Mouse (Mus musculus): ENCODE data around the gene C8a. TPM values are rescaled to one million over a fixed set of nuclear protein-coding genes. Genes with fewer than 3 reads are reported as not detected.

The C8a gene
- 0.33 and 1.4 TPM in 2 replicates for polyA plus RNA-seq (2015; fragmentation: Nextera tagmentation; extraction: Ambion mirVana)

GRCm38 (mm10) chr4:104876323-104876722, at the start of gene C8a:
C8a (minus strand) TSS chr4:104876398.

DNA sequence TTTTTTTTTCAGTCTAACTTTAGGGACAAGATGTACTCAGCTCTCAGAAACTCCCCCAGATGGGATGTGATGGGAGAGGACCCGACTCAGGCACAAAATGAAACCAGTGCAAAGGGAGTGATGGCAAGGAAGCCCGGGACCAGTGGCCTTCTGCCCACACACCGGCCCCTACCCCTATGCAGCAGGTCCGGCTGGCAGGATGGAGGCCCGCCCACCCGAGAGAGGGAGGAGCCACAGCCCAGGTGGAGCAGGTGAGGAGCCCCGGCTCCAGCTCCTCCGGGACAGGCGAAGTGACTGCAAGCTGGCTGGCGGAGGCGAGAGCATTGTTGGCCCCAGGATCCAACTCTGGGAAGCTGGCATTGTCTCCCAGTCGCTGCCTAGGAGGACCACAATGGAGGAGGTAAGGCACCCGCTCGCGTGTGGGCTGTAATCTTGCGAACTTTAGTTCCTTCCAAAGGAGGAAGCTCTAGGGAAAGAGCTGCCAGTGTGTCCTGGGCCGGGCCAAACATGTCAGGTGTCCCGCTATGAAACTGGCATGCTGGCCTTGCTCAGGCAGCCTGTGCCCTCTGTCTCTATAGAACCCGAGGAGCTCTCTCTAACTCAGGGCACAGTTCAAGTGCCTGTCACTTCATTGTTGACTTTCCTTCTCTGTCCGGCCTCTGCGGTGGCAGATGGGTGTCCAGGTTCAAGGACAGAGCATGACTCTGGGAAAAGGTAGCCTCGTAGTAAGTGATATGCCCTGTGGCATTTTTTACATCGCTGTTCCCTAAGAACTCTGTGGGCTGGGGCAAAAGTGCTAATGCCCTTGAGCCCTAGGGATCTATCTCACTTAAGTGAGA, 37.3 kb upstream of the C8a start, which contains the start of gene Fyb2:
Gene Fyb2, plus strand, starts transcription at position 166 of the 839 bp plus-strand sequence.

GRCm38 (mm10) chr4:104857029-104857428, 19.2 kb downstream of the C8a start, which contains the start of gene Gm17662:
Gm17662 (plus strand) TSS chr4:104857329.

GRCm38 (mm10) chr4:104766065-104766464, 110.1 kb downstream of the C8a start, which contains the start of gene C8b:
C8b (plus strand) TSS chr4:104766317.

Other genes with a start within 250 kb of the C8a start
- gene C8b, start 110.1 kb downstream of the C8a start, polyA plus RNA-seq (2015; fragmentation: Nextera tagmentation; extraction: Ambion mirVana): 1.4 and 2.7 TPM in 2 replicates
- not detected in 2 replicates for gene Gm17662, start 19.1 kb downstream of the C8a start, polyA plus RNA-seq (2015; fragmentation: Nextera tagmentation; extraction: Ambion mirVana)
- gene Fyb2, start 37.1 kb upstream of the C8a start, polyA plus RNA-seq (2015; fragmentation: Nextera tagmentation; extraction: Ambion mirVana): 0.05 and 0.26 TPM in 2 replicates
- gene Prkaa2, start 233.5 kb upstream of the C8a start, polyA plus RNA-seq (2015; fragmentation: Nextera tagmentation; extraction: Ambion mirVana): 1.8 TPM in 2 replicates

Measured in adrenal gland, postnatal 0 days (tissue).